Comparison of ENCODE assay signal across 16 mouse cellular contexts in the genomic region with DNA sequence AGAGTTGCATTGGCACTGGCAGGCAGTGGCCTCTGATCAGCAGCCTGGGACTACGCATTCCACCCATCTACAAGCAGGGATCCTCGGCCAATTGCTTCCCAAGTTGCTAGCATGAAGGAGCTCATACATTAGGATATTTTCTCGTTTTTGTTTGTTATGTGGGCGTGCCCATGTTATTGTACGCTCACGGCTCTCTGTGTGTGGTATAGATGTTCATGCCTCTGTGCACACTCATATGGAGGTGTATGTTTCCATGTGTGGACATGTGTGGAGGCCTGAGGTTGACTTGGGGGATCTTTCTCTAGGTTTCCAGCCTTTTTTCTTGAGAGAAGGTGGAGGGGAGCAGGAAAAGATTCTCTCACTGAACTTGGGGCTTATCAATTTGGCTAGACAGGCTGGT.
"Had no signal": no experiment of that assay in that cellular context is flagged by ENCODE, and none has a peak within 500 bp of the region (broad histone marks: within the 10 kb centered on the region; RNA-seq: fewer than 3 reads in every experiment).

No protein-coding gene starts in this region.

- H3K4me3 ChIP-seq: neural tube, embryonic 13.5 days; neural tube, embryonic 15.5 days; stomach, embryonic 15.5 days had no signal

- H3K9me3 ChIP-seq: neural tube, embryonic 13.5 days; neural tube, embryonic 15.5 days; stomach, embryonic 15.5 days had no signal

- H3K4me2 ChIP-seq: neural tube, embryonic 13.5 days; neural tube, embryonic 15.5 days; stomach, embryonic 15.5 days had no signal

- H3K9ac ChIP-seq: neural tube, embryonic 13.5 days; neural tube, embryonic 15.5 days; stomach, embryonic 15.5 days had no signal

- H3K27me3 ChIP-seq: neural tube, embryonic 13.5 days; neural tube, embryonic 15.5 days; stomach, embryonic 15.5 days had no signal

- H3K36me3 ChIP-seq: neural tube, embryonic 13.5 days; neural tube, embryonic 15.5 days; stomach, embryonic 15.5 days had no signal

- H3K27ac ChIP-seq: neural tube, embryonic 13.5 days; neural tube, embryonic 15.5 days; stomach, embryonic 15.5 days; stomach, postnatal 0 days had no signal

- DNase-seq: retina, postnatal 1 day; right cerebral cortex, adult 18-20 months; right cerebral cortex, postnatal 14 days; right cerebral cortex, postnatal 25 days; right cerebral cortex, postnatal 4 days; spleen, adult 18-20 months; thymus, adult 18-20 months; thymus, adult 2 months; thymus, postnatal 14 days; thymus, postnatal 25 days; thymus, postnatal 36 days; thymus, postnatal 4 days had no signal
